Mouse (Mus musculus) C3H10T1/2 (cell line): Measurements from ENCODE around the gene Klra8. TPM values are rescaled to one million over a fixed set of nuclear protein-coding genes. Genes with fewer than 3 reads are reported as not detected.

Experiments used
- polyA plus RNA-seq, 2 experiments: library from polyadenylated mRNA; unstranded; fragments of >200 nt; fragmentation: generic; extraction: Trizol; gene quantifications; one replicate each; pipeline ENCODE4 v1.2.1; 2012; ENCODE audit warnings: missing spikeins in 2 of 2

Klra8 gene
- not detected for polyA plus RNA-seq

GRCm38 (mm10) chr6:130129798-130130197 lies at the start of gene Klra8:
Gene Klra8 (minus strand): TSS chr6:130129898.

GRCm38 (mm10) chr6:130067171-130067570 lies 62.5 kb downstream of the Klra8 start, which contains the start of gene Klra4:
Gene Klra4 (minus strand): TSS chr6:130067271.

Other genes with a start within 250 kb of the Klra8 start
- gene Klra5, start 212.2 kb downstream of the Klra8 start, polyA plus RNA-seq: not detected
- gene Klra6, start 102.9 kb downstream of the Klra8 start, polyA plus RNA-seq: not detected
- not detected for gene Klra4, start 62.6 kb downstream of the Klra8 start, polyA plus RNA-seq
- gene Klra9, start 63.2 kb upstream of the Klra8 start, polyA plus RNA-seq: not detected
- not detected for gene Klra7, start 103.4 kb upstream of the Klra8 start, polyA plus RNA-seq
- not detected for gene Klra10, start 152.0 kb upstream of the Klra8 start, polyA plus RNA-seq
- gene Klra3, start 207.7 kb upstream of the Klra8 start, polyA plus RNA-seq: not detected